Comparison of ENCODE assay signal across 9 mouse cellular contexts in the genomic region with DNA sequence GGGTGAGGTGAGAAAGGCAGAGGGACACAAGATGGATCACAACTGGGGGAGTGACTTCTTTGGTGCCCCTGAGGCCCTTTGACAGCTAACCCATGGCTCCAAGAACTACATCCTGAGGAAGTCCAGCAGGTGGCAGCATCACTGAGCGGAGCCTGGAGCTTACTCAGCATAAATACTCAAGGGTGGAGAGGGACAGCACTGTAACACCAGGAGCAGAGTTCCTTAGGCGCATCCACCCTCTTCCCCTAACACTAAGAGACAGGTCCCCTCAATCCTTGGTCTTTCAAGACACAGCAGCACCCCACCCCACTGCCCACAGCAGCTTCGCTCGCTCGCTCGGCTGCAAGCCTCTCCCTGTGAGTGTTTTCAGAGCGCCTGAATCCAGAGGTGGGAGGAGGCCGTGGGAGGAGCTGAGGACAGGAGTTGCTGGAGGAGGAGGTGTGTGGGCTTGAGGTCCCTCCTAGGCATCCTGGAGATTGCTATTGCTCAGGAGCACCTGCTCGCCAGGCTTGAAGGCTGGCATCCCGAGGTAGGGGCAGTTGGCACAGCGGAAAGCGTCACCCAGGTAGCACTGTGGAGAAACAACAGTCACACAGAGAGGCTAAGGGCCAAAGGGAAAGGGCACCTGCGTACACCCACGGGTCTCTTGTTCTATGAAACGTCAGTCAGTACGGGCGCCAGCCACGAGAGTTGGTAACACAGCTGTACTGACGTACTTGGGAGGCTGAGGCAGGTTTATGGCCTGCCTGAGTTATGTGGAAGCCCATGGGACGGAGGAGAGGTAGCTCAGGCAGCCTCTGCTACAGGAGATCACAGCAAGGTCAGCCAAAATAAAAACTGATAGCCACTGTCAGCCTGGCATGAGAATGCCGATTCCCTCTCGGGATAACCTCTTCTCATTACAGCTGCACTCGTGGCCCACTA. TPM values are rescaled to one million over a fixed set of nuclear protein-coding genes. Genes with fewer than 3 reads are reported as not detected.
DNase-seq lines count a peak whose midpoint lies in the region; ATAC-seq lines count a peak whose summit lies in the region.
"Had no signal": no experiment of that assay in that cellular context is flagged by ENCODE, and none has a peak within 500 bp of the region (broad histone marks: within the 10 kb centered on the region; RNA-seq: fewer than 3 reads in every experiment).

No protein-coding gene starts in this region.

- WGBS in neural tube, embryonic 14.5 days = 77% methylated on average over 23 of the region's 23 CpGs

- no peaks in the 10 kb centered on the region for H3K4me1 ChIP-seq in neural tube, embryonic 14.5 days (ENCODE audit: control insufficient read depth, insufficient read depth, low read length)

- intact Hi-C loops in gastrocnemius, postnatal 36 days (cut with DNase I) = loop anchor here (5.0 kb wide), 2 partner anchors 34 to 89 kb away; a partner anchor contains a TSS

- peak; percentile 62 for DNase-seq in urinary bladder, postnatal 14 days (ENCODE audit: low spot score)
- no peak for DNase-seq in urinary bladder, postnatal 10 days (ENCODE audit: low spot score)
- DNase-seq in cerebellum, postnatal 36 days = peak; percentile 50 to 51
- DNase-seq in gastrocnemius, postnatal 36 days = peak; percentile 27 to 41
- DNase-seq in kidney, adult 9 months = peak; percentile 78
- peak; percentile 62 to 70 for DNase-seq in lung, adult 18-20 months
- peak; percentile 54 for DNase-seq in thymus, postnatal 0 days (ENCODE audit: low spot score)

- H3K9ac ChIP-seq in neural tube, embryonic 14.5 days (replicated peaks; ENCODE audit: low read depth, low read length) = no peak overlapping the region

- no peak overlapping the region for H3K27ac ChIP-seq in neural tube, embryonic 14.5 days (ENCODE audit: low read depth, low read length)

- H3K4me3 ChIP-seq in neural tube, embryonic 14.5 days (ENCODE audit: low read depth, low read length) = no peak overlapping the region
- H3K4me3 ChIP-seq: erythroblast, embryonic 14.5 days had no signal

- peak; percentile 77; the same call in 1 of the 2 replicates for ATAC-seq in neural tube, embryonic 14.5 days (ENCODE audit: low read depth)

- peaks cover 30% of the 10 kb centered on the region for H3K36me3 ChIP-seq in neural tube, embryonic 14.5 days (ENCODE audit: control insufficient read depth, insufficient read depth, low read length)

- no peaks in the 10 kb centered on the region for H3K9me3 ChIP-seq in neural tube, embryonic 14.5 days (ENCODE audit: control insufficient read depth, low read length)

- no peaks in the 10 kb centered on the region for H3K27me3 ChIP-seq in neural tube, embryonic 14.5 days (ENCODE audit: control insufficient read depth, insufficient read depth, low read length)

- H3K4me2 ChIP-seq in neural tube, embryonic 14.5 days (ENCODE audit: low read depth, low read length) = no peak overlapping the region

RNA-seq across cellular contexts. Expression of a gene that starts 12.6 kb away (rescaled TPM):
- total RNA-seq in gastrocnemius, postnatal 36 days (2021) = not detected
- 0.79 and 1.4 TPM in 2 replicates for polyA plus RNA-seq in neural tube, embryonic 14.5 days (2014; fragmentation: Nextera tagmentation; extraction: Ambion mirVana)
- 23.8 and 28.6 TPM in 2 replicates for polyA plus RNA-seq in thymus, postnatal 0 days (2015; fragmentation: Nextera tagmentation; extraction: Ambion mirVana)
- polyA plus RNA-seq: erythroblast, embryonic 14.5 days had no signal

RNA-seq across cellular contexts. Expression of a gene that starts 15.2 kb away (rescaled TPM):
- 100 to 1,000 TPM; 411 to 443 TPM for total RNA-seq in gastrocnemius, postnatal 36 days (2021)
- polyA plus RNA-seq in neural tube, embryonic 14.5 days (2014; fragmentation: Nextera tagmentation; extraction: Ambion mirVana) = 62.3 and 67.1 TPM in 2 replicates
- polyA plus RNA-seq in thymus, postnatal 0 days (2015; fragmentation: Nextera tagmentation; extraction: Ambion mirVana) = 45.5 and 48.3 TPM in 2 replicates

RNA-seq across cellular contexts. Expression of a gene that starts 15.3 kb away (rescaled TPM):
- 10 to 100 TPM; 31.9 to 34.4 TPM for total RNA-seq in gastrocnemius, postnatal 36 days (2021)
- polyA plus RNA-seq in neural tube, embryonic 14.5 days (2014; fragmentation: Nextera tagmentation; extraction: Ambion mirVana) = 149 and 174 TPM in 2 replicates
- 103 and 112 TPM in 2 replicates for polyA plus RNA-seq in thymus, postnatal 0 days (2015; fragmentation: Nextera tagmentation; extraction: Ambion mirVana)

RNA-seq across cellular contexts. Expression of a gene that starts 34.4 kb away (rescaled TPM):
- 10 to 100 TPM; 34.3 to 44.5 TPM for total RNA-seq in gastrocnemius, postnatal 36 days (2021)
- 118 TPM in 2 replicates for polyA plus RNA-seq in neural tube, embryonic 14.5 days (2014; fragmentation: Nextera tagmentation; extraction: Ambion mirVana)
- 139 and 145 TPM in 2 replicates for polyA plus RNA-seq in thymus, postnatal 0 days (2015; fragmentation: Nextera tagmentation; extraction: Ambion mirVana)

RNA-seq across cellular contexts. Expression of a gene that starts 51.1 kb away (rescaled TPM):
- 1 to 10 TPM in 1 of 2 experiments, under 1 TPM in 1; 0.52 to 1.6 TPM for total RNA-seq in gastrocnemius, postnatal 36 days (2021)
- 25.8 and 41.6 TPM in 2 replicates for polyA plus RNA-seq in neural tube, embryonic 14.5 days (2014; fragmentation: Nextera tagmentation; extraction: Ambion mirVana)
- 5.6 and 9.6 TPM in 2 replicates for polyA plus RNA-seq in thymus, postnatal 0 days (2015; fragmentation: Nextera tagmentation; extraction: Ambion mirVana)

Comparison
In these comparisons a context has a peak if more than half of its experiments do, and no peak if none do; other contexts are left out.
1. RNA of a gene that starts 12.6 kb away (polyA plus RNA-seq): 23.8 to 28.6 TPM in thymus, postnatal 0 days; 0.79 to 1.4 TPM in neural tube, embryonic 14.5 days; every median in the first group is over 10 times any median in the second.